Mouse (Mus musculus) CH12.LX (cell line): Measurements from ENCODE around the gene Phka1.

Source experiments
- CHD1 ChIP-seq: IDR thresholded peaks from 2 replicates; pipeline ENCODE4 v1.6.1; 2012; ENCODE audit warnings: low read depth, low read length, improper control_type of control experiment, inconsistent platforms
- CTCF ChIP-seq, 2 experiments: IDR thresholded peaks in 1 of 2; conservative IDR thresholded peaks in 1 of 2; 2 replicates each; pipeline ENCODE4 v1.5.1; 2011 to 2012; ENCODE audit warnings: low read depth in 2 of 2, low read length in 2 of 2, improper control_type of control experiment in 1 of 2, inconsistent platforms in 1 of 2, mild to moderate bottlenecking in 1 of 2, moderate library complexity in 1 of 2
- EP300 ChIP-seq: IDR thresholded peaks from 2 replicates; pipeline ENCODE4 v1.6.1; 2011; ENCODE audit warnings: low read length, improper control_type of control experiment
- ETS1 ChIP-seq: conservative IDR thresholded peaks from 2 replicates; pipeline ENCODE4 v1.6.1; 2012; ENCODE audit warnings: low read depth, mild to moderate bottlenecking, inconsistent platforms, low read length, improper control_type of control experiment, moderate library complexity
- HCFC1 ChIP-seq: IDR thresholded peaks from 2 replicates; pipeline ENCODE4 v1.6.1; 2012; ENCODE audit warnings: low read depth, mild to moderate bottlenecking, inconsistent platforms, low read length, improper control_type of control experiment
- MXI1 ChIP-seq: IDR thresholded peaks from 2 replicates; pipeline ENCODE4 v1.6.1; 2011; ENCODE audit warnings: mild to moderate bottlenecking, low read depth, low read length, improper control_type of control experiment
- POLR2A ChIP-seq: IDR thresholded peaks from 2 replicates; pipeline ENCODE4 v1.6.1; 2011; ENCODE audit warnings: low read depth, mild to moderate bottlenecking, improper control_type of control experiment, low read length
- TCF12 ChIP-seq: IDR thresholded peaks from 2 replicates; pipeline ENCODE4 v1.6.1; 2014; ENCODE audit warnings: low read depth, mild to moderate bottlenecking, inconsistent platforms, low read length, improper control_type of control experiment
- USF2 ChIP-seq: conservative IDR thresholded peaks from 2 replicates; pipeline ENCODE4 v1.6.1; 2011; ENCODE audit warnings: low read depth, low read length, improper control_type of control experiment
- ZMIZ1 ChIP-seq: IDR thresholded peaks from 2 replicates; pipeline ENCODE4 v1.6.1; 2012; ENCODE audit warnings: low read depth, mild to moderate bottlenecking, inconsistent platforms, low read length, improper control_type of control experiment

DNA sequence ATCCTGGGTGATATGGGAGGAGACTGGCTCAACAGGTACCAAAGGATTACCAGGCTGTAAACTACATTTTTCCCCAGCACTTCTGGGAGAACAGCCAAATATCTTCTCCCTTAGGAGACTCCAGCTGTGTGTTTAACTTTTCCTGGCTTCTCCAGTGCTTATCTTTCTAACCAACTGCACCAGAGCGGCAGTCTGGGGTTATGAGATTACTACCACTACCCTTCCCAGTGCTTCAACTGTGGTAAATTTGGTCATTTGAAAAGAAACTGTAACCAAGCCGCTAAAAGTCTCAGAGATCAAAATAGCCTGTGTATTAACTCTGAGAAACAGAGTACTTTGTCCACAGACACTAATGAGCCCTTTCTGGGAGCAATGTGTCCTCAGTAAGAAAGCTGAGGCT, 42.8 kb downstream of the Phka1 start:
- TF ChIP-seq TCF12 (no peak), CTCF (conservative IDR thresholded peaks at IDR 0.05 in 1 of 2, IDR thresholded peaks at IDR 0.05 in 1 of 2; ENCODE audit: low read depth in 2 of 2, low read length in 2 of 2) (no peak), HCFC1 (no peak), USF2 (no peak), ETS1 (no peak), CHD1 (no peak), EP300 (no peak), ZMIZ1 (no peak), POLR2A (no peak), MXI1 (no peak)
